In the genomic region with DNA sequence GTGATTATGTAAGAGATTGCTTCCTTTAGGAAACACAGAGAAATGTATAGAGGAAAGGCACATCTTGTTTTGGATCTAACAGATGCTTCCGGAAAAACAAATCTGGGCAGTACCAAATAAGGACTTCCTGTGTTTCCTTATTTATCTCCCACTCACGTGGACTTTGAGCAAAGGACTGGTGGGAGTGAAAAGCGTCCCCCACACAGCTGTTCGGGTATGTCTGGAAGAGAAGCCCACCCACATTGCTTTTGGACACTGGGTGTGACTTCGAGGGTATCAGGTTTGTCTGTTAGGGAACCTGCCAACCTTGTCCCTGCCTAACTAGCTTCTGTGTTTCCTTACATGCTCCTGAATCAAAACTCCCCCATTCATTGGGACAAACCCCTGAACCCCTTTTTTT, we compare ENCODE assay signal across 27 mouse cellular contexts. TPM values are rescaled to one million over a fixed set of nuclear protein-coding genes. Genes with fewer than 3 reads are reported as not detected.
DNase-seq lines count a peak whose midpoint lies in the region; ATAC-seq and TF ChIP-seq lines count a peak whose summit lies in the region.
"Had no signal": no experiment of that assay in that cellular context is flagged by ENCODE, and none has a peak within 500 bp of the region (broad histone marks: within the 10 kb centered on the region; RNA-seq: fewer than 3 reads in every experiment).

No protein-coding gene starts in this region.

- TF ChIP-seq CTCF in layer of hippocampus, adult 2 months (conservative IDR thresholded peaks at IDR 0.05), result no peak

- H3K4me3 ChIP-seq in kidney, embryonic 14.5 days (ENCODE audit: low read length), result no peak overlapping the region
- no peak overlapping the region for H3K4me3 ChIP-seq in layer of hippocampus, adult 2 months
- H3K4me3 ChIP-seq: forebrain, embryonic 12.5 days; hindbrain, embryonic 15.5 days; limb, embryonic 12.5 days; liver, embryonic 13.5 days; midbrain, embryonic 12.5 days had no signal

- peak; percentile 72; the same call in 1 of the 2 replicates for ATAC-seq in kidney, embryonic 14.5 days (ENCODE audit: low FRiP score, low TSS enrichment)
- ATAC-seq: Patski had no signal

- no peak overlapping the region for H3K4me2 ChIP-seq in kidney, embryonic 14.5 days (replicated peaks; ENCODE audit: low read depth, low read length)
- H3K4me2 ChIP-seq: forebrain, embryonic 12.5 days; heart, embryonic 11.5 days; hindbrain, embryonic 15.5 days; limb, embryonic 12.5 days; liver, embryonic 13.5 days; midbrain, embryonic 12.5 days had no signal

- no peaks in the 10 kb centered on the region for H3K27me3 ChIP-seq in kidney, embryonic 14.5 days (ENCODE audit: control insufficient read depth, insufficient read depth, low read length)
- H3K27me3 ChIP-seq: CH12.LX; forebrain, embryonic 12.5 days; hindbrain, embryonic 15.5 days; limb, embryonic 12.5 days; liver, embryonic 13.5 days; midbrain, embryonic 12.5 days; Patski had no signal

- H3K27ac ChIP-seq in kidney, embryonic 14.5 days (ENCODE audit: low read depth, low read length), result no peak overlapping the region
- H3K27ac ChIP-seq in layer of hippocampus, adult 2 months, result peak overlapping the region; percentile 25; the same call in 1 of the 2 replicates
- H3K27ac ChIP-seq: forebrain, embryonic 12.5 days; hindbrain, embryonic 15.5 days; limb, embryonic 12.5 days; liver, embryonic 13.5 days; midbrain, embryonic 12.5 days had no signal

- no peaks in the 10 kb centered on the region for H3K9me3 ChIP-seq in kidney, embryonic 14.5 days (ENCODE audit: control insufficient read depth, low read length)
- H3K9me3 ChIP-seq: forebrain, embryonic 12.5 days; G1E; hindbrain, embryonic 15.5 days; limb, embryonic 12.5 days; liver, embryonic 13.5 days; midbrain, embryonic 12.5 days had no signal

- H3K9ac ChIP-seq in kidney, embryonic 14.5 days (ENCODE audit: low read depth, low read length), result no peak overlapping the region
- H3K9ac ChIP-seq: forebrain, embryonic 12.5 days; hindbrain, embryonic 15.5 days; limb, embryonic 12.5 days; liver, embryonic 13.5 days; midbrain, embryonic 12.5 days had no signal

- H3K36me3 ChIP-seq in kidney, embryonic 14.5 days (ENCODE audit: control insufficient read depth, insufficient read depth, low read length), result no peaks in the 10 kb centered on the region
- H3K36me3 ChIP-seq: forebrain, embryonic 12.5 days; G1E; hindbrain, embryonic 15.5 days; limb, embryonic 12.5 days; liver, embryonic 13.5 days; midbrain, embryonic 12.5 days had no signal

- no peak for DNase-seq in kidney, postnatal 25 days
- DNase-seq in layer of hippocampus, adult 2 months (ENCODE audit: low spot score in 2 of 2), result no peak
- DNase-seq in layer of hippocampus, postnatal 25 days (ENCODE audit: extremely low spot score in 1 of 2, low spot score in 1 of 2), result no peak
- peak; percentile 24 for DNase-seq in right cerebral cortex, adult 18-20 months
- DNase-seq in right cerebral cortex, postnatal 4 days, result no peak
- DNase-seq in right cerebral cortex, postnatal 25 days, result peak; percentile 23
- DNase-seq: B cell, adult 2 months; cerebellum, adult 11-12 months; cerebellum, postnatal 10 days; gastrocnemius, postnatal 14 days; heart, adult 11 months; kidney, postnatal 14 days; layer of hippocampus, postnatal 36 days; liver, embryonic 13.5 days; lung, adult 2 months; lung, postnatal 14 days had no signal

- WGBS in kidney, embryonic 14.5 days, result 37% methylated on average over 5 of the region's 5 CpGs

- no peaks in the 10 kb centered on the region for H3K4me1 ChIP-seq in kidney, embryonic 14.5 days (ENCODE audit: control insufficient read depth, insufficient read depth, low read length)
- H3K4me1 ChIP-seq: forebrain, embryonic 12.5 days; hindbrain, embryonic 15.5 days; liver, embryonic 13.5 days; midbrain, embryonic 12.5 days had no signal

RNA-seq across cellular contexts. Expression of a gene that starts 3.2 kb away (rescaled TPM):
- 0.20 and 0.83 TPM in 2 replicates for polyA plus RNA-seq in kidney, embryonic 14.5 days (2014; fragmentation: Nextera tagmentation; extraction: Ambion mirVana)
- 1 to 10 TPM in 1 of 2 experiments, under 1 TPM in 1; 0.90 to 1.6 TPM for total RNA-seq in layer of hippocampus, adult 2 months (2021)
- 1 to 10 TPM; 1.2 TPM for total RNA-seq in layer of hippocampus, postnatal 25 days (2021)
- total RNA-seq: hematopoietic stem cell, adult 5-6 weeks; monocyte, adult 5-6 weeks had no signal
- polyA plus RNA-seq: G1E had no signal

Comparison
In these comparisons a context has a peak if more than half of its experiments do, and no peak if none do; other contexts are left out.
1. DNase-seq: peak in right cerebral cortex, adult 18-20 months (single experiment) and right cerebral cortex, postnatal 25 days (single experiment); none in kidney, postnatal 25 days (0 of 2), layer of hippocampus, adult 2 months (0 of 2), layer of hippocampus, postnatal 25 days (0 of 2) and right cerebral cortex, postnatal 4 days (single experiment).